Mouse (Mus musculus) urinary bladder, adult 2 months (tissue): ENCODE data around the gene Sult2b1. TPM values are rescaled to one million over a fixed set of nuclear protein-coding genes. Genes with fewer than 3 reads are reported as not detected.

Source experiments
- DNase-seq: peaks from one replicate; pipeline ENCODE4 v3.0.0; 2022; ENCODE audit warnings: low spot score
- polyA plus RNA-seq: library from polyadenylated mRNA; depleted of rRNA; stranded (reverse); fragments of >200 nt; gene quantifications from 2 replicates; pipeline ENCODE4 v1.2.3, GENCODE M21; 2012

Gene Sult2b1
- polyA plus RNA-seq, 1 experiment: 1.3 TPM

DNA sequence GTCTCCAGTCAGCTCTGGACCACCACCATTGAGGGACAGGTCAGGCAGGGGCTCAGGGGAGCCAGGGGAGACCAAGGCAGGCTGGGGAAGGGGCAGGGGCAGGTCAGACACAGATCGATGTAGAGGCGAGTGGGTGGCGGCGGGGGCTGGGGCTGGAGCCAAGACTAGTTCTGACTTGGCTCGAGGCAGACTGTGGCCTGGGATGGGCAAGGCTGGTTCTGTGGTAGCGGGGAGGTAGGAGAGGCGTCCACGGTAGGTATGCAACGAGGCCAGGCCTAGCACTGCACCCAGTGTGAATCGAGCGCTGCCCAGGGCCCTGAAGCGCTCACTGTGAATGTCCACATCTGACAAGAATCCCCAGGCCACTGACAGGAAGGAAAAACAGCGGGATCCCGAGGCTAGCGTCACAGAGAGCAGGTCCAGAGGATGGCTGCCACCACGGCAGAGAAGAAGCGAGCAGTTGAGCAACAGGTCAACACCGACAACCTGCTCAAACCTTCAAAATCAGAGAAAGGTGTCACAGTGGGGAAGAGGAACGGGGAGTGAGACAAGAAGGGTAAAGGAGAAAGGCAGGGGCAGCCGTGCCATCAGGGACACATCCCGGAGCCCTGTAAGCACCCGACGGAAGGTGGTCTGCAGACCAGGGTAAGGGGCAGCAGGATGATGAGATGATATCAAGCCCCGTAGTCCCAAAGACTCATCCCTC, 73.0 kb downstream of the Sult2b1 start:
- no peak for DNase-seq

DNA sequence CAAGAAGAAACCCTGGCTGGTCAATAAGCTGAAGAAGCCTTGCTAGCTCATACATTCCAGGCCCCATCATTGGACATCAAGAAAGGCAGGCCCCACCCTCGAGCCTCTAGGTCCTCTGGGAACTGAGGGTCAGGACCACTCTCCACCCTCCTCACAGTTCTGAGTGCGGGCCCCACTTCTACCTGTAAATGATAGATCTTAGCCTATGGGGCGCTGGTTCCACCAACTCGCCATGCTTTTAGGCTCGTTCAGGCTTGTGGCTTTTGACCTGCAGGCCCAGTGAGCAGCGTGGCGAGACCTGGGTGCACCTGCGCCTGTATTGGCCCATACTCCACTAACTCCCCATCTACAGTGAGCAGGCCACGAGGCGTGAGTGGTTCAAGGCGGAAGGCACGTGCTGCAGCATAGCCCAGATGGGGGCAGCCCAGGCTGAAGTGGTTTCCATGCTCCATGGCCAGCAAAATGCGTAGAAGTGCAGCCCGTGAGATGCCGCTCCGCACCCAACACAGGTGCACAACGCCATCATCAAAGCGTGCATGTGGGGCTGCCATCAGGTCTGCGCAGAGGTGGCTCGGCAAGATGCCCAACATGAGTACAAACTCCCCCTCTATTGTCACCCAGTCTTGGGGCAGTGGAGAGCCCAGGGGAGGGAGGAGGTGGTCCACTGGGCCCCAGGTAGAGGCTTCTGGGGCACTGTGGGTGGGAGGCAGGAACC, 73.8 kb downstream of the Sult2b1 start:
- no peak for DNase-seq

DNA sequence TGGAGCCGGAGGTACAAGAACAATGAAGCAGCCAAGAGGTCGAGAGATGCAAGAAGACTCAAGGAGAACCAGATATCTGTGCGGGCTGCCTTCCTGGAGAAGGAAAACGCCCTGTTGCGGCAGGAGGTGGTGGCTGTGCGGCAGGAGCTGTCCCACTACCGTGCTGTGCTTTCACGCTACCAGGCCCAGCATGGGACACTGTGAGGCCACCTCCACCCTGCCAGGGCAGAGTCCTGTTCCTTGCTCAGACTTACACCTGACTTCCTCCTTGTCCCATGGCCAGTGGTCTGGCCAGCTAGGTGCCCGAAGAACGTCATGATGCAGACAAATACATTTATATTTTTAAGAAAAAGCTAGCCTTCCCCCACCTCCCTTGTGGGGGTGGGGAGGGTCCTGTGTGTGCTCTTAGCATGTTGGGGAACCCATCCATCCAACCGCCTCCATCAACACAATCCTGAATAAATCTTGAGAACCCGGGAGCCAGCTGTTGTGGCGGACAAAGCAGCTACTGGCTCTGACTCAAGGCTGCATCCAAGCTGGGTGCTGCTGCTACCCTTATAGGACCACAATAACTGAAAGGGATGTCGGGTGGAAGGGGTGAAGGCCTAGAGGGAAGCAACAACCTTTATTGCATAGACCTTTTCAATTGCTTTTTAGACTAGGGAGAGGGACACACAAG, 74.7 kb downstream of the Sult2b1 start:
- no peak for DNase-seq

DNA sequence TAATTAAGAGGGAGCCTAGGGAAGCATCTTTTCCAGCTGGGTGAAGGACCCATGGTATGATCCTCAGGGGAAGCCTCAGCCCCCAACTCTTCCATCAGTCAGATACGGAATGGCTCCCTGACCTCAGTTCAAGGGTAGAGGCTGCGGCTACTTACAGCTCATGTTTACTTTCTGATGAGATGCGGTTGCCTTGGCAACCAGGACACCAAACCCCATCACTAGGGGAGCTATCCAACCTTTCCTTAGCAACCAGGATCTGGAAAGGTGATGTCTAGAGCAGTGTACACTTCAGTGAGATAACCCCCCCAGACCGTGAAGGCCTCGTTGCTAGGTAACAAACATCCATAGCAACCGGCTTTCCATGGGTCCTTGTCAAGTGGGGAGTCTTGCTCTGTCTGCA, 75.4 kb downstream of the Sult2b1 start:
- no peak for DNase-seq

DNA sequence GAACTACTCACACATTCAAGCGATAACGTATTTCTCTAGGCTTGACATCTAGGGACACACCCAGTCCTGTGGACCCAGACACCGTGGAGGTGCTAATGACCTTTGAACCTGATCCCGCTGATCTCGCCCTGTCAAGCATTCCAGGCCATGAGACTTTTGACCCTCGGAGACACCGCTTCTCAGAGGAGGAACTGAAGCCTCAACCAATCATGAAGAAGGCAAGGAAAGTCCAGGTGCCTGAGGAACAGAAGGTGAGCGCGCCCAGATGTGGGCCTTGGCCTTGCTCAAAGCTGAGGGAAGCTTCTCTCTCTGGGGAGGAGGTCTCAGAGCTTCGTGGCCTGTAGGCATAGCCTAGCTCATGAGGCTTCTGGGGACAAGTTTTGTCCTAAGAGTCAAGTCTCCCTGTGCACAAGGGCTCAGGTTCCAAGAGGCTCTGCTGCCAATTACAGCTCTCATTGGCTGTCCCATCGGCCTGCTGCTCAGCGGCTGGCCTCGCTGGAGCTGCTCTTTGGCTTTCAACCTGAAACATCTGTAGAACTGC, 76.2 kb downstream of the Sult2b1 start:
- DNase-seq: no peak

DNA sequence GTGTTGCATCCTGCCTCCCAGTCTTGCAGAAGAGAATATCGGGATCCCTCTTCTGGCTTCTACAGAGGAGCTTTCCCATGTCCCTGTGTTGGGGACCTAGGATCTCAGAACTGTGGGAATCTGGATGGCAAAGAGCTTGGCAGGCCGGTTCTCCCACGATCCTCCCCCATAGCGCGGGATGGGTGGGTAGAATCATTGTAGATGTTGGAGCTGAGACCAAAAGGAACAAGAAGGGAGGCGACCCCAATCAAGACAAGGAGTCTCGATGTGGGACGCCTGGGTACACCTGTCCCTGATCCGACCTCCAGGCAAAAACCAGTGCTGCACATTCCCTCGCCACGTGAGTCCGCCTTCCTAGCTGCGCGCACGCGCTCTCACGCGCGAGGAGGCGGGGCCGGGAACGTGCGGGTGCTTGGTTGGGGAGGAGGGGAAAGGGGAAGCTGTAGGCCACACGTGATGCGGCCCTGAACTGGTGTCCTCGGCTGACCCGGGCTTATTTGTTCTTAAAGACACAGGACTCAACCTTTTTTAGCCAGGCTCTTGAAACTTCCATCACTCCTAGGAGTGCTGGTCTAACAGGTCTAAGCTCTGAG, 77.0 kb downstream of the Sult2b1 start:
- peak; percentile 97 for DNase-seq

DNA sequence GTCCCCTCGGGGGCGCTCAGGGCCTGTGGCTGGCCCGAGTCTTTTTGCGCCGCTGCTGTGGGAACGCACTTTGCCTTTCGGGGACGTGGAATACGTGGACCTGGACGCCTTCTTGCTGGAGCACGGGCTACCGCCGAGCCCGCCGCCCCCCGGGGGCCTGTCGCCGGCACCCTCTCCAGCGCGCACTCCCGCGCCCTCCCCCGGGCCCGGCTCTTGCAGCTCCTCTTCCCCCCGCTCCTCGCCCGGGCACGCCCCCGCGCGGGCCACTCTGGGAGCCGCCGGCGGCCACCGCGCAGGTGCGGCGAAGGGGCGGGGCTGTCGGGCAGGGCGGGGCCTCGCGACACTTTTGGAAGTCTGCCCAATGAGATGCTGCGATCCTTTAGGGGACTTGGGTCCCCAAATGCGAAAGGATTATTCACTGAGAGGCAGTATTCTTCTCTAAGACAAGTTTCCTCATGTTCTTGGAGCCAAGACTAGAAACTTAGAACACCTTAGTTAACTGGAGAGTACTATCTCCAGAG, 77.7 kb downstream of the Sult2b1 start:
- peak; percentile 91 for DNase-seq

DNA sequence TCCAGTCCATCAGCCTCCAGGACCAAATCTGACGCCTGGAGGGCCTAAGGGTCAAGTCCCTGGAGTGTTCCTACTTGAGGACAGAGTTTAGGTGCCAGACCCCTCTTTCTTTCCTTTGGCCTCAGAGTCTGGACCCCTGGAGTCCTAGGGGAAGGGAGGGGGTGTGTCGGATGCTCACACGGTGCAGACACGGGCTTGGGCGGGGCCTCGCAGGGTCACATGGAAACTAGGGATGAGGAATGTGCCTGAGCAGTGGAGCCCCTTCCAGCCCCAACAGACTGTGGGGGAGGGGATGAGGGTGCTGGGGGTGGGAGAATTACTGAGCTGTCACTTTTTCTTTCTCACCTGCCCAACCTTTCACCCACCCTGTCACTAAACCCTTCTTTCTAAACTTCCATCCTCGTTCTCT, 78.6 kb downstream of the Sult2b1 start:
- no peak for DNase-seq

DNA sequence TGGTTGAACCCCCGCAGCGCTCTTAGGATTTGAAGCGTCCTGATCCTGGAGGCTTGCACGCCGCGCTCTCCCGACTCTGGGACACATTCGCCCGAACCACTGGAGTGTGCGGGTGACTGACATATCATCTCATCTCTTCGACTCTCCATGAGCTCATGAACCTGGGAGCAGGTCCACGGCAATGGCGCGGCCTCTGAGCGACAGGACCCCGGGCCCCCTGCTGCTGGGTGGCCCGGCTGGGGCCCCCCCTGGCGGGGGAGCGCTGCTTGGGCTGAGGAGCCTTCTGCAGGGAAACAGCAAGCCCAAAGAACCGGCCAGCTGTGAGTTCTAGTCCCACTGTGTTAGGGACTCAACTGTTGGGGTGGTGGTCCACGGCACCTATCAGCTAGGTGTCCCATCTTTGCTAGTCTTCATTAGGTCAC, 79.0 kb downstream of the Sult2b1 start:
- no peak for DNase-seq

DNA sequence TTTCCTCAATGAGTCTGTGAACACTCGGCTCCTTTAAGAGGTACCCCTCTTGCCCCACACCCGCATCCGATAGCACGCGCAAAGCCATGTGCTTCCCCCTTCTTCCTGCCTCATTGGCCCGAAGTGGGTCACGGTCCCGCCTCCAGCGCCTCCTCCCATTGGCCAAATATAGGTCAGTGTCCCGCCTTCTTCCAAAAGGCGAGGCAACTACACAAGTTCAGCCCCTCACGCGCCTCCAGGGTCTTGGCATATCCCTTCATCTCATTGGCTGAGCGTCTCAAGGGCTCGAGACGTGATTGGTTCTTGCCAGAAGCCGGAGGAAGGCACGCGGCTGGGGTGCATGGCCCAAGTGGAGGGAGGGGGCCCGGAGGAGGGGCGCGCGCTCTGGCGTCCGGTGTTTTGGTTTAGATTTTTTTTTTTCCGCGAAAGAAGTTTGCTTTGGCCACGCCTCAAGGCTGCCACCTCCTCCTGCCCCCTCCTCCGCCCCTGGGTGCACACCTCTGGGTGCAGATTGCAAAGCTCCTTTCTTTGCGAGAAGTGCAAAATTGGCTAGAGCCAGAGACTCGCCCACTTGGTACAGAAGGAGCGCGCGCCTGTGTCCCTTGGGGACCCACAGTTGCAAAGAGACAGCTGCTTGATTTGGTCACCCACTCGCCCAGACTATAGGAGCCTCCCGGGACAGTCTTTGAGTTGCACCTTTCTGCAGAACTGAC, 79.6 kb downstream of the Sult2b1 start, which contains the start of gene Dbp:
TSS of gene Dbp (plus strand) at position 359 of the 713 bp plus-strand sequence.
- peak; percentile 90 for DNase-seq

DNA sequence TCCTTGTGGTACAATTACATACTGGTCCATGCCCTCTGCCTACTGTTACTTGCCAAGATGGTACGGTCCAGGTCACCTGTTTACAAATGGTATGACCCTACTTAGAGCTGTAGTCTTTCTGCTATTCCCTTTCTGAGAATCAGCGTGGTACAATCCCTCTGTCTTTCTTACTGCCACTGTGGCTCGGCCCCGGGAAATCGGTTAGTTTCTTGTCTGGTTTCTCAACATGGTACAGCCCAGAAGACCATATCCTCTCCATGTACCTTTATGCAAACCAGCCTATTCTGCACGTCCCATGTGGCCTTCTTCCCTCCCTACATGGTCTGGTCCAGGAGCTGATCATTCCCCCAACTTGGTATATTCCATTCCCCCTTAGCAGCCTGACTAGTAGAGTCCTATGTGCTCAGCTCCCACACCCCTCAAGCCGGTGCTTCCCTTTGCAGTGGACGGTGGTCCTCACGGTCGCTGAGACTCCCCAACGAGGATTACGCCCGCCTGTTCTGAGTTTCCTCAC, 80.4 kb downstream of the Sult2b1 start:
- DNase-seq: no peak

DNA sequence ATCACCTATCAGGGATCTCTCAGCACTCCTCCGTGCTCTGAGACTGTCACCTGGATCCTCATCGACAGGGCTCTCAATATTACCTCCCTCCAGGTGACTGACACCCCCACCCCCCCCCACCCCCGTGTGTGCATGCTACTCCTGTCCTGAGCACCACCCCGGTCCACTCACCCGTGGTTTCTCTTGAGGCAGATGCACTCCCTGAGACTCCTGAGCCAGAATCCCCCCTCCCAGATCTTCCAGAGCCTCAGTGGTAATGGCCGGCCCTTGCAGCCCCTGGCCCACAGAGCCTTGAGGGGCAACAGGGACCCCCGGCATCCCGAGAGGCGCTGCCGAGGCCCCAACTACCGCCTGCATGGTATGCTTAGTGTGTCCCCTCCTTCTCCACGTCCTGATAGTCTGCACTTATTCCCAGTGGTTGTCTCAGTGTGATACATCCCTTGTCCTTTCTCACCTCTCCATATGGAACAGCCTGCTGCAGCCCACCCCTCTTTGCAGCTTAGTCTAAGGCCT, 80.9 kb downstream of the Sult2b1 start:
- DNase-seq: no peak

DNA sequence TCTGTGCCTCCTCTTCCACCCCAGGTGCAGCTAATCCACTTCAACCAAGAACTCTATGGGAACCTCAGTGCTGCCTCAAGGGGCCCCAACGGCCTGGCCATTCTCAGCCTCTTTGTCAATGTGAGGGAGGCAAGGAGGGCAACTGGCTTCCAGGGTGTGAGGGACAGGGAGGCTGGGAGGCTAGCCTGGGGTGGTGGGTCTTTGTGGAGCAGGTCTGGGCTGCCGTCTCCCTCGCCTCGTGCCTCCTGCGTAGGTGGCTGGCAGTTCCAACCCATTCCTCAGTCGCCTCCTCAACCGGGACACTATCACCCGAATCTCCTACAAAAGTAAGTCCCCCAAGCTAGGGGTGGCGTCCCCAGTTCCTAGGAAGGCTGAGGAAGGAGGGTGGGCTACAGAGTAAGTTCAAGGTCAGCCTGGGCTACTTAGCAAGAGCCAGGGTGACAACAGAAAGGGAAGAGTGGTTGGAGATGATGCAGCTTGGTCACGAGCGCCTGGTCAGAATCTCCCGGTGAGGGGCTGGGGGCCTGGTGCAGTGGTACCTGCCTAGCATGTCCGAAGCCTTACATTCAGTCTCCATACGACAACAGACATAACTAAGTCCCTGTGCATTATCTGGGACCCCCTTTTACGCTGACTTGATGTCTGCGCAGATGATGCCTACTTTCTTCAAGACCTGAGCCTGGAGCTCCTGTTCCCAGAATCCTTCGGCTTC, 81.5 kb downstream of the Sult2b1 start:
- DNase-seq: no peak

DNA sequence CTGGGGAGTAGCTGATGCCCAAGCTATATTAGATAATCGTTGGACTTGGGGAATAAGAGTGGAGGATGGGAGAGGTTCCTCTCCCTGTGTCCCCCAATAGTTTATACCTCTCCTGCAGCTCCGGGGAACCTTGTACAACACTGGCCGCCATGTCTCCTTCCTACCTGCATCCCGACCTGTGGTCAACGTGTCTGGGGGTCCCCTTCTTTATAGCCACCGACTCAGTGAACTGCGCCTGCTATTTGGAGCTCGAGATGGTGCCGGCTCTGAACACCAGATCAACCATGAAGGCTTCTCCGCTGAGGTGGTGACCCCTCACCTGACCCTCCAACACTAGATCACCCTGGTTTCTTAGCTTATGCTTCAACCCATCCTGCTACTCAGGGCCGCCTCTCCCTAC, 82.2 kb downstream of the Sult2b1 start:
- DNase-seq: no peak

DNA sequence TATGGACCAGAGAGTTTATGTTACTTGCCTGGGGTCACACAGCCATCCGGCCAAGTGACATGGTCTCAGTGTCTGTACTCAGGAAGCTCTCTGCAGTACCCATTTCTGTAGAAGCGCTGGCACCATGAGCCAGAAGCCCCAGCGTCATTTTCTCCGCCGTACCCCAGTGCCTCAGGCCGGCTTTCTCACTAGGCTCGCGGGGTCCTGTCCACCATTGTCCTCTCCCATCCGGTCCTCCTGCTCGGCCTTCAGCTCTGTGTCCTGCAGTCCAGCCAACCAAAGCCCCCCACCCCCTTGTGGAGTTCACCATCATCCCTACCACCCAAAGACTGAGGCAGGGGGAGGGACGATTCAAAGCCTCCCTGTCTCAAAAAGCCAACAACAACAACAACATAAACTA, 82.9 kb downstream of the Sult2b1 start:
- no peak for DNase-seq

DNA sequence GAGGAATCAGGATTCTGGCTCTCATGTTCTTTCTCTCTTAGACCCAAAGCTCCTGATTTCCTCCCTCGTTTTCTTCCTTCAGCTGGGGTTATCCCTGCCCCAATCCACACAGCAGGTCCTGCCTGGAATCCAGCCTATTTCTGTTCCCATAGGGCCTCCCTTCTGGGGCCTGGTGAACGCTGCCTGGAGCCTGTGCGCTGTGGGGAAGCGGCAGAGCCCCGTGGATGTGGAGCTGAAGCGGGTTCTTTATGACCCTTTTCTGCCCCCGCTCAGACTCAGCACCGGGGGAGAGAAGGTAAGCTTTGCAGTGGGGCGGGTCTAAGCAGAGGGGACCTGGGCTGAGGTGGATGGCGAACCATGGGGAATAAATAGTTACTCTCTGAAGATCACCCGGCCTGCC, 83.4 kb downstream of the Sult2b1 start:
- no peak for DNase-seq

DNA sequence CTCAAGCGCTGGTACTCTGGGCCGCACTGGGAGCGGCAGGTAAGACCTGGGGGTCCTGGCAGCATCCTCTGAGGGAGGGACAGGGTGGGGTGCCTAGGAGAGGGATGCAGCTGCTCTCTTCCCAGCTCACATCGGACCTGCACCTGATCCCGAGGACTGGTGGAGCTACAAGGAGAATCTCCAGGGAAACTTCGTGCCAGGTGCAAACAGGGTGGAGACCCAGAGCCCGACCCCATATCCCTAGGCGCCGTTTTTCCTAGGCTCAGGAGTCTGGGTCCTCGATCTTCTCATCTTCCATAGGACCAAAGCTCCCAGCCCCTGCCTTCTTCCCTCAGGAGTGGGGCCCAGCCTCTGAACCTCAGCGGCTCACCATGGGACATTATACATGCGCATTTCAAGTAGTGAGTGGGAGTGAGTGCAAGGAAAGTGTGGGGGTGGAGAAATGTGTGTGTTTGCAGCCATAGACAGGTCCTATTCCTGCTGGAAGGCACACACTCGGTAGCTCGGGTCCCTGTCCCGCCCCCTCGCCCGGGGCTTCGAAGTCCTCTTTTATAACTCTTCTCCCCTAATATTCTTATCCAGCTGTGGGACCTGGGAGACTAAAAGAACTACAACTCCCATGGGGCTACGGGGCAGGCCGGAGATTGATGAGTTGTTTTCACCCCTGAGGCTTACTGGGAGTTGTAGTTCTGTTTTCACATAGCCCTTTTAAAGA, 84.0 kb downstream of the Sult2b1 start:
- DNase-seq: no peak

DNA sequence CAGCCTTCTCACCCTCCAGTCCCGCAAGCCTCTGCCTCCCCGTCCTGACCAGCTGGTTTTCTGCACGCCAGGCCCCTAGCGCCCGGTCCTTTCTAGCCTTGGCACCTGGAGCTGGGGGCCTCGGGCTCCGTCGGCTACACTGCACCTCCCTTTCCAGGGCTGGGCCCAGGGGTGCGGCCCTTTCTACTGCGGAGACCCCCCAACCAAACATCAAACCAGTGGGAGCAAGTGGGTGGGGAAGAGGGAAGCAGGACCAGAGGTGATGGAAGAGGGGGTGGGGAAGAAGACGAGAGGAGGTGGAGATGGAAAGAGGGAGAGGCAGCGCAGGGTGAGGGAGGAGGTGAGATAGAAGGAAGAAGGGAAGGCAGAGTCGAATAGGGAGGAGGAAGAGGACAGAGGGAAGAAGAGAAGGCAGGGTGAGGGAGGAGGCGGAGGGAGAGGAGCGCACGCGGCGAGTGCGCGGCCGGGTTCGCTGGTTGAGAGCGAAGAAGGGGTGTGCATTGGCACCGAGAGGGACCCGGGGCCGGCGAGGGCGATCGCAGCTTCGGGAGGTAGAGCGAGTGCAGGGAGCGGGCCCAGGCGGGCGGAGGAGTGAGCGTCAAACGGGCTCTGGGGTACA, 84.8 kb downstream of the Sult2b1 start, which contains the start of gene Car11:
TSS of gene Car11 (plus strand) at position 321 of the 619 bp plus-strand sequence.
- DNase-seq: no peak

DNA sequence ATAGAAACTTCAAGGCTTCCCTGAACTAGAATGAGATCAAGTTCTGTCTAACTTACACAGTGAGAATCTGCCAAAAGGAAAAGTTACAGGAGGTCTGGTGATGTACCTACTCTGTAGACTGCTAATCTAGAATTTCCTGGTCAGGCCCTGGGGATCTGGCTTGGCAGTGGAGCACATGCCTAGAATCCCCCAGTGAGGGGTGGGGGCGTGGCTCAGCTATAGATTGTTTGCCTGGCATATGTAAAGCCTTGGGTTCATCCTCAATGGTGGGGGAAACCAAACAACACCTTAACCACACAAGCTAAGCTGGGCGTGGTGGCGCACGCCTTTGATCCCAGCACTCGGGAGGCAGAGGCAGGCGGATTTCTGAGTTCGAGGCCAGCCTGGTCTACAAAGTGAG, 86.6 kb downstream of the Sult2b1 start:
- no peak for DNase-seq
